Mouse (Mus musculus) inflammation-experienced regulatory T-cells, adult 6 months (primary cell): Measurements from ENCODE around the gene Hook2. TPM values are rescaled to one million over a fixed set of nuclear protein-coding genes. Genes with fewer than 3 reads are reported as not detected.

ENCODE experiments used
- ATAC-seq: one replicate; pipeline ENCODE4 v1.8.0; 2017
- polyA plus RNA-seq, 3 experiments: library from polyadenylated mRNA; unstranded; fragments of 100-300 nt; shearing (Covaris generic); gene quantifications; one replicate each; pipeline ENCODE4 v1.2.1; 2017

Gene Hook2
- polyA plus RNA-seq, 3 experiments from 2014 or later = 2.2 to 4.9 (median 4.6) TPM

DNA sequence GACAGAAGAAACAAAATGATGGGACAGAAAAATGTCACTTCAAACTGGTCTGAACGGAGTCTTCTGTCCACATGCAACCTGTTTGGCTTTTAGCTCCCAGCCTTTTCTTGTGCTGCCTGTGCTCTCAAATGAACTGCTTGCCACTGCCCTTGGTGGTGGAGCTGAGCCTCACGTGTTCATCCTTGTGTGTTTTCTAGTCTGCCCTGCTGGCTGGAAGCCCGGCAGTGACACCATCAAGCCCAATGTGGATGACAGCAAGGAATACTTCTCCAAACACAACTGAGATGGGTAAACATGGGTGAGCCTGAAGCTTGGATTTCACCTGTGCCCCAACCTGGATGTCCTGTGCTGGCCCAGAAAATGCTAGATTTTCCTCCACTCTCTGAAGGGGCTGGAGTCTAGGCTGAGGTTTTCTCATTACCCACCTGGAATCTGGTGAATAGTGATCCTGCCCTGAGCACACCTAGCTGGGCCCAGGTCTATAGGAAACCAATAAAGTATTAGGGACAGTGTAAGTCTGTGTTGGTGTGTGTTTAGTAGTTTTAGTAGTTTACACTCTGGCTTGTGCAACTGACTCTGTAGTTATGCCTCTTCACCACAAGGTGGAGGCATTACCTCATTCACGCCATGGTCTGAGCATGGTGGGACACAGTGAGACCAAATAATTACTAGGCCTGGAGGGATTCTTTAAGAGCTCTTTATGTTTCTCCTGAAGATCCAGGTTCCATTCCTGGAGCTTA lies 16.4 kb upstream of the Hook2 start:
- ATAC-seq = no peak

DNA sequence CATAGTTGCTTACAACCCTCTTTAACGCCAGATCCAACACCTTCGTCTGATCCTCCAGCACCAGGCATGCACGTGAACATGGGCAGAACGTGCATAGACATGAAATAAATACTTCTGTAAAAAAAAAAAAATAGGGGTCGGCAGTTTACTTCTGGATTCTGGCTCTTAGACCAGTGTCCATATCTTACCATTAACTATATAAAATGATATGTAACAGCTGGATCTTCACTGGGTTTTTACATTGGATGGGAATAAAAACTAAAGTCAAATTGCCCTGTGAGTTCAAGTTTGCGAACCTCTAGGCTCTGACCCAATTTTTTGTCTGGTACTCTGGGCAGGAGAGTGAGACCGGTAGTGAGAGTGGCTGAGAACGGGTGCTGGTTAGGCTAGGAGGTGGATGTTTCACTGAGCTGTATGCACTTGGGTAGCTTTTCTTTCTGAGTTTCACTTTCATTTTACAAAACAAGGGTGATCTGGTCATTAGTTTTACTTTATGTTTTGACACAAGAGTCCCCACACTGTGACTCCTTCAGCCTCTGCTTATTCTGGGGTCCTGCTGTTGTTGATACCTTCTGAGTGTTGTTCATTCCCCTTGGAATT lies 15.8 kb upstream of the Hook2 start:
- ATAC-seq = no peak

DNA sequence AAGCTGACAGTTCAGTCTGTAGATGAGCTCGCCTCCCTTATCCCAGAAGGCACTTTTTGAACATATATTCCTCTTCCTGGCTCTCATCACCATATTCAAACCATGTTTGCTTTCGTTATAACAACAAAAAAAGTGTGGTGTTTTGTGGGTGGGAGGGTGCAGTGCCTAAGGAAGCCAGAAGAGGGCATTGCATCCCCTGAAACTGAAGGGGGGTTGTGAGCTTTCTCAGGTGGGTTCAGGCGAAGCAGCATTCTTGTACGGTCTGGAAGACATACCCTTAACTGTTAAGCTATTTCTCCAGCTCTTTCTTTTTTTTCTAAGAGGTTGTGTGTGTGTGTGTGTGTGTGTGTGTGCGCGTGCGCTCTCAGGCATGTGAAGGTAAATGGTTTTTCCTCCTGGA lies 15.0 kb upstream of the Hook2 start:
- no peak for ATAC-seq

DNA sequence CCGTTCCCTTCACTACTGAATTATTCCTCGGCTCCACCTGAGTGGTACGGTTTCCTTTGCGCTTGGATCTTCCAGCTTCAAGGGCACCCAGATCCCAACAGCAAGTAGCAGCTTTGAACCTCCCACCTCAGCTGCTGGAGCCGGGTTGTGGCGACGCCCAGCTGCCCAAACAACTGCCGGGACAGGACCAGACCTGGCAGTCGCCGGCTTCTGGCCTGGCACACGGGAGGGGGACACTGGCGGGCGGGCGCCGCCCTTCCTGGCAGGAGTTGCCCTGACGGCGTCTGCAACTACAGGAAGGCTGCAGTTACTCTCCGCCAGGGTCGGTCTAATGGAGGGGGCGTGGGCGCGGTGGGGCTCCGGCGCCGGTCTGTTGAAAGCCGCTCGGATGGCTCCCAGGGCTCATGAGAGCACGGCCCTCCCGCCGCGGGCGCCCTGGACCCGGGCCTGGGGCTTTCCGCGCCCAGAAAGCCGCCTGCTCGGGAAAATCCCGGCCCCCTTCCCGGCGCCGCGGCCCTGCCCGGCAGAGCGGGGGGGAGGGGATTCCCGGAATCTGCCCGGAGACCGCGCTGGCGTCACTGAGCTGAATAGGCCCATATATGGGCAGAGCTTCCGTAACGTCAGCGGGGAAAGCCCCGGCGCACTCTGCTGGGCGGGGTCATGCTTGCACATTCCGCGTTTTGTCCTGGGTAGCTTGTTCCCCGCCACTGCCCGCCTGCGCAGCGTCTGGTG lies 14.2 kb upstream of the Hook2 start:
- ATAC-seq = peak; percentile 51

DNA sequence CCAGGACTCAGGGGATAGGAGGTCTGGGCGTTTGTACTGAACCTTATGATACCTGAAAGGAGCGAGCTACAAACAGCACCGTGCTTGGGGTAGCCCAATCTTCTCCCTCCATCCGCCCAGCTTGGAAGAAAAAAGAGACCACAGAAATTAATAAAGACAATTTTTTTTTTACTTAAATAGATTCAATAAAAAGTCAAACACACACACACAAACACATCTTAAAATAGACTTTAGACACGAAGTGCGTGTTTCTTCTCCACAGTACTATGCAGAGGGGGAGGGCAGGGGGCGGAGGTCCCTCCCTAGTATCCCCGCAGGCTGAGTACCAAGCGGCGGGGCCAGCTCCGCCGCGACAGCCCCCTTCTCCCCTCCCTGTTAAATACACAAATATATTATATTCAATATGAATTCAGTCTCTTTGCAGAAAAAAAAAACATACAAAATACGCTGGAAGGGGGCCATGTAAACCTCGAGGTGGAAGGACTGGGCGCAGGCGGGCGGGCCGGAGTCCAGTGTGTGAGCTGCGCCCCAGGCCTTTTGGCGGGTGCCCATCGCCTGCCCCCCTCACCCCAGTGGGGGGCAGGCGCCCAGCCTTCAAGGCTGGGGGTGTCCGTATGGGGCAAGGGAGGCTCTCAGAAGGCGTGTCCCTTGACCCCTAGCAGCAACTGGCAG lies 13.5 kb upstream of the Hook2 start:
- no peak for ATAC-seq

DNA sequence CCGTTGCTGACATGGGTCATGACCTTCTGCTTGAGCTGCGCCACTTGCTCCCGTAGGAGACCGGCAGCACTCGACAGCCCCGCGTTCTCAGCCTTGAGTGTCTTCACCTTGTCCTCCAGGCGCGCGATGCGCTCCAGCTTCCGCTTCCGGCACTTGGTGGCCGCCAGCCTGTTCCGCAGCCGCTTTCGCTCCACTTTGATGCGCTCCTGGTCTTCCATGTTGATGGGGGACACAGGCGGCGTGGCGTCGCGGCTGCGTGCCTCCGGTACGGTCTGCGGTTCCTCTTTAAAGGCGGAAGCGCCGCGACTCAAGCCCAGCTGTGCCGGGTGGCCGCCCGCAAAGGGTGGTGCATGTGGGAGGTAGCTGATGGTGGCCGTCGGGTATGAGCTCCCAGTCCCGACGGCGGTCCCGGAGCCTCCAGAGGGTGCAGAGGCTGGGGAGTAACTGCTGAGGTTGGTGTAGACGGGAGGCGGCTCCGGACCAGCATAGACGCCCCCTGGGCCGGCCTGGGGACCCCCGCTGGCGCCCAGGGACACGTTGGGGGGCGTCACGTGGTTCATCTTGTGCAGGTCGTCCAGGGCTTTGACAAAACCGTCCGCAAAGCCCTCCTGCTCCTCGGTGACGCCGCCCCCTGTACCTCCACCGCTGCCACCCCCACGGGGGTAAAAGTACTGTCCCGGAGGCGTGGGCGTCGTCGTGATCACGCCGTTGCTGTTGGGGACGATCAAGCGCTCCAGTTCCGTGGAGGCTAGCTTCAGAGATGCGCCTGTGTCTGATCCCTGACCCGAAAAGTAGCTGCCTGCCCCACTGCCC lies 12.8 kb upstream of the Hook2 start:
- ATAC-seq = peak; percentile 3

DNA sequence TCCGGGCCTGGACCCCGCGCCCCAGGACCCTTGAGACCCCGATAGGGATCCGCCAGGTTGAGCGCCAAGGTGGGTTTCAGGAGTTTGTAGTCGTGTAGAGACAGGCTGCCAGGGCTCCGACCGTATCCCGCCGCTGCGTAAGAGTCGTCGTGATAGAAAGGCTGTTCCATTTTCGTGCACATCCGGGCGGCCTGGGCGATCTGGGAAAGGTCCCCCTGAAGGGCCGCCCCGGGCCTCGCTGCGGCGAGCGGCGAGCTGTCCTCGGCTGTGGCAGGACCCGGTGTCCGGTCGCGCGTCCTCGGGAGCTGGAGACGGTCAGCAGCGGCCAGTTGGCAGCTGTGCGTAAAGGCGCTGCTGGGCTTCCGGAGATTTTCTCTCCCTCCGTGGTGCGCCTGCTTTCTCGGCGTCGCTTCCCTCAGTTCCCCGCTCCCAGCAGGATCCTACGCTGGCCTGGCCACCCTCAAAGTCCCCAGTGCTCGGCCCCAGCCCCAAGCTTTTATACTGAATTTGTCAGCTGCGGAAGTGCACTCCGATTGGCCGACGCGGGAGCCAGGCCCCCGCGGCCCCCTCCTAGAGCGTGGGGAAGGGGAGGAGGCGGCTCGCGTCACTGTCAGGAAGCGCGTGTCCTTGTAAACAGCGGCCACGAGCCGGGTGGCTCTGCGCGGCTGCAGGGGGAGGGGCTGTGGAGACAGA lies 12.0 kb upstream of the Hook2 start, which contains the start of gene Junb:
Junb (minus strand) TSS at position 471 of the 693 bp plus-strand sequence.
- peak; percentile 41 for ATAC-seq

DNA sequence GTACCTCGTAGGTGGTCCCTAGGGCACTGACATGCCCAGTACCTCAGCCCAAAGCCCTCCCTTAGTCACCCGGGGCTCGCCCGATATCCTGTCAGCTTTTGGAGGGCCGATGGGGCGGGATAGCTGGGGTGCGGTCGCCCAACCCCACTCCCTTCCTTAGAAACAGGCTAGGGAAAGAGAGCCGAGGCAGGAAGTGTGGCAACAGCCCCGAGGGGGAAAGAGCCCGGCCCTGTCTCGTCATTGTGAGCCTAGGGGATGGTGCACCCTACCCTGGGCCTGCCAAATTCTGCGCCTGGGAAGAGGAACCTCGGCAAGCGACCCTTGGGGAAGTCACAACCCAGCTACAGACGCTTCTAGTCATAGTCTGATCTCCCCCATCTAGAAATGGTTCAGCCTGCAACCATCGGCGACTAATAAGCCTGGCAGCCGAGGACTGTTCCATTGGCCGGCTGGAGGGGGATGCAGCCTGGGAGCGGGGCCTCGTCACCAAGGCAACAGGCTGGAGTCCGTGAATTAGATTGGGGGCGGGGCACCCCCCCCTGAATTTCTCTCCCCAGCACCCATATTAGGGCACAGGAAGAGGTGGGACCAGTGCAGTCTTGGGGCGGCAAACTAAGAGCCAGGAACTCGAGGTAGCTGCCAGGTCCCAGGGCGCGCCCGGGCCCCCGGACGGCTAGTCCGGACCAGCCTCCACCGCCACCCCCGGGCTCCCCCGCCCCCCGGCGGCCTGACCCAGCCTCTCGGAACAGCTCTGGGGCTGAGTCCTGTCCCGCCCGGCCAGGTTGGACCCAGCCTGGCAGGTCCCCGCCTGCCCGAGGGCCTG lies 10.6 kb upstream of the Hook2 start:
- peak; percentile 25 for ATAC-seq

DNA sequence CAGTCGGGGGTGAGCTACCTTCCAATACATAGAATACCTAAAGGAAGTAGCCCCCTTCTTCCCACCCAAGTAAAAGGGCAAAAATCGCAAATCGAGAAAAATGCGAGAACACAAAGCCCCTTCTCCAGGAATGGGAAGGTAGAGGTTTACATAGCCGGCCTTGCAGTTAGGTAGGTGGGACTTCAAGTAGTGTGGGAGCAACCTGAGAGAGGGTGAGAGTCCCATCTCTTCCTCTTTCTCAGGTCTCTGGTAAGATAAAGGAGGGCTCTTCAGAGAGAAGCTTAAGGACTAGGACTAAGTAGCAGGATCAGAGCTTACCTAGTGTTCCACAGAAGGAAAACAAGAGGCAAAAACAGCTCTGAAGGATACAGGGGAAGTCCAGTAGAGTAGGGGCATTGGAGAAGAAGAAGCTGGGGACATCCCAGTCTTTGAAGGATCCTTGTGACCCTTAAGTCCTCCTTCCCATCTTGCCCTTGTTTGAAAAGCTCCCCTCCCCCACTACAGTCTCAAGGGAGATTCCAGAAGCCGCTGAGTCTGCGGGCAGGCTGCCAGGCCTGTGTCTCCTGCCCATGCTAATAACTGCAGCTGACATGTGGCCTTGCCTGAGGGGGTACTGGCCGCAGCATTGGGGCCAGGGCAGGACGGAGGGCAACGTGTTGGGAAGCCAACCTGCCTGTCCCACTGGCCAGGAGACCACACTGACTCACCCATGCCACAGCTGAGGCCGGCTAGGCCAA lies 9.6 kb upstream of the Hook2 start:
- ATAC-seq = no peak

DNA sequence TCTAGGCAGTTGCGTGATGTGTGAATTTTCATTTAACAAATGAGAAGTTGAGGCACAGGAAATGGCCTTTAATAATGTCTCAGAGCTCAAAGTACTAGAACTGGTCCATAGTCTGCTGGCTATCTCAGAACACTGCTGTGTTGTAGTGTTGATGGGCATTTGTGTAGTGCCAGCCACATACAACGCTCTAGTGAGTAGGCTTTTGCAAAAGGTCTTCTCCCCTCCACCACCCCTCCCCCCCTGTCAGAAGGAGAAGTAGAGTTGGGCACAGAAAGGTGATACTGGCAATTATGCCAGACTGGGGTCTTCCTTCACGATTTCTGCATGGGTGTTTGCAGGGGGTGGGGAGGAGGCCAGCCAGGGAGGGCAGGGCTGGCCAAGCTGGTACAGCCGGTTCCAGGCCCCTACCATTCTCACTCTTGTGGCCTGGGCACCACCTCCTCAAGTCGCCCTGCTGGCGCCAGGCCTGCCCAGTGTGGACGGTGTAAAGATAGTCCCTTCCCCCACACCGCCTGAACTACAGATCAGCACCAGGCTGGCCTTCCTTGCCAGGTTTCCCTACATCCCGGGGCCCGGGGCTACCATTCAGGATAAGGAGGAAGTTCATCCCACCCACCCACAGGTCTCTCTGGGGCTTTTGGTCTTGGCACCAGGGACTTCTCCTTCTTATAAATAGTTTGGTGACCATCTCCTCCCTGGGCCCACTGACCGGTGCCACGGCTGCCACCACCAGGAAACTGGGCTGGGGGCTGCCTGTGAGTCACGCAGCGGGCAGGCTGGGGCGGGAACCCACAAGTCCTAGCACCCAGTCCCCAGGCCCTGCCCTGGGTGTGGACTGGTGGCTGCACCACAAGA lies 8.5 kb upstream of the Hook2 start:
- ATAC-seq = no peak

DNA sequence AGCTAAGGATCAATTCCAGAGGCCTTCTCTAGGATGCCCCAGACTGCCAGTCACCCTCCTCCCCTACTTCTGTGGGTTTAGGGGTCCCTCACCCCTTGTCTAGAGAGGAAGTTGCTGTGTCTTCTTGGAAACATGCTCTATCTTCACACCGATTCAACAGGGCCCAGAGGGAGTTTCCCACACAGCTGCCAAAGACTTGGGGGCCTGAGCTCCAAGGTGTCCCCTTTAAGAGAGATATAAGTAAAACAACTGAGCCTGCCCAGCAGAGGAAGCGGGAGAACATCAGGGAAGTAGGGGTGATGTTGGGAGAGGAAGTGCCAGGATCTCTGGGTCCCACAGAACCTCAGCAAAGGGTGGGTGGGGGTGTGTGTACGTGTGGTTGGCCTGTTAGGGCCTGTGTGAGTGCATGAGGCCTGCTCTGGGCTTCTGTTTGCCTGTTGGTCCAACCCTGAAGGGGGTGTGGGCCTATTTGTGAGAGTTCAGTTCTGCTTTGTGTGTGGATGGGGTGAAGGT lies 7.8 kb upstream of the Hook2 start:
- no peak for ATAC-seq

DNA sequence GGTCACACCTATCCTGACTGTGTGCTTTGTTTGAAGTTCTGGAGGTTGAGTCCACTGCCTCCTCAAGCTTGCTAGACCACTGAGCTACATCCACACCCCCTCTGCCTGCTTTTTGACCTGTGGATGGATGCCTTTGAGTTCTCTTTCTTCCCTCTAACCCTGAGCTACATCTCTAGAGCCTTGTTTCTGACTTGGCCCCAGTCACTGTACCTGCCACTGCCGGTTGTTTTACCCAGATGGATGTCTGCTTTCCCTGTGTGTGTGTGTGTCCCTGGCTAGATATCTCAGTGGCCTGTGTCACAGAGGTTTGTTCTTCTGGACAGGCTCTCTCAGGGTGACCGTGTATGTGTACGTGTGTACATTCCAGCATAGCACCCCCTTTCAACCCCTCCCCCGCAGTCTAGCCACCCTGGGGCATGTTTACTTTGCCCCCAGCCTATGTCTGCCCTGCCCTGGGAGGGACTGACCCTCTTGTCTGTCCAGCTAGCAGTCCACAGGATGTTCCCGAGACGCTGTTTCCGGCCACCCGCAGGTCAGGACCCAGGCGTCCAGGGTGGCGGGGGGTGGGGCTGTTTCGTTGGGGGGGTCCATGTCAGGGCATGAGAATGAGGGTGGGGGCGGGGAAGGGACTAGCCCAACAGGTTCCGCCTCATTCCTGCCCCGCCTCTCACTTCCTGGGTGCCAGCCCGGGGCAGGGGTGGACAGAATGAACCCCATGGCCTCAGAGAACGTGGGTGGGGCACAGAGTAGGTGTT lies 5.9 kb upstream of the Hook2 start:
- no peak for ATAC-seq

DNA sequence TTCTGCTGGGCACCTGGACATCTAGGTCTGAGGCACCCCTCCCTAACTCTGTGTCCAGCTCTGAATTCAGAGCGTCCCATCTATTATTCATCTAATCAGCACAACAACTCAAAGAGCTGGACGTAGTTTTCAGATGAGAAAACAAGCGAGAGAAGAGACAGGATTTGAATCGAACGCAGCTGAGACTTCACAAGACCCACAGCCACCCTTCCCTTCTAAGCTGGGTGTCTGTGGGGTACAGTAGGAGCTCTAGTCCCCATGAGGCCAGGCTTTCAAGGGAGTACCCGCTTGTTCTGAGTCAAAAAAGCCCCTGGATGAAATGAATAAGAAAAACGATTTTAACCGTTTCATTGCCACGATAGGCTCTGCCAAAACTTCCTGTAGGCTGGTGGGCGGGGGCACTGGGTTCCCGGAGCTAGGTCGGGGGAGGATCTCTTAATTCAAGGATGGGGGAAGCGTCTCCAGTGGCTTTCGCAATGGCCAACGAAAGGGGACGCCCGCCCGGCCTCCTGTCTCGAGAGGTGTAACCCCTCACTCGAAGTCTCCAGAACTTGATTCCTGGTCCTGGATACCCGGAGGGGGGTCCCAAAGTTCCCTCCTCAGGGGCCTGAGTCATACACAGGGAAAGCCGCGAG lies 5.2 kb upstream of the Hook2 start:
- no peak for ATAC-seq

DNA sequence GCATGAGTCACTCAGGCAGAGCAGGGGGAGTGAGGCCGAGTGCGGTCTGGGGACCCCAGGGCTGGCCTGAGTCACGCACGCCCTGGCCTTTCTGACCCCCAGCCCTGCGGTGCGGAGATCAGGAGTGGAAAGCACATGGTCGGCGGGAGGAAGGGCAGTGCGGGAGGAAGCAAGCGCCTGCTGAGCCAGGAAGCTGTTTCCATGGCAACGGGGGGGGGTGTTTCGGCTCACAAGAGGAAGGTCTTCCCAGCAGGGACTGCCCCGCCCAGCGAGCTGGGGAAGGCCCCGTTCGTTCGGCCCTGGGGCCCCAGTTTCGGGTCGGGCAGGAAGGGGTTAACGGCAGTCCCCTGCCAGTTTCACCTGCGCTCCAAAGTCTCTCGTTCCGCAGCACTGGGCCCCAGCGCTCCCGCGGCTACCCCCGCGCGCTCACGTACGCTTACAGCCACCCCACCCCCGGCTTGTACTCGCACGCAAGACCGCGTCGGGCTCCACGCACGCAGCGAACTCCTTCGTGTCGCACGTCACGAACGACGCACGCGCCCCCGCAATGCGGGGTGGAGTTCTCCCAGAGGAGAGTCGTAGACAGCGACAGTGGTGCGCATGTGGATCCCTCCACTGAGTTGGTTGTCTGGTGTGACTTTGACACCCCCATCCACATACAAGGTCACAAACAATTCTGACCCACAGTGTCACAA lies 4.6 kb upstream of the Hook2 start:
- ATAC-seq = peak; percentile 73

DNA sequence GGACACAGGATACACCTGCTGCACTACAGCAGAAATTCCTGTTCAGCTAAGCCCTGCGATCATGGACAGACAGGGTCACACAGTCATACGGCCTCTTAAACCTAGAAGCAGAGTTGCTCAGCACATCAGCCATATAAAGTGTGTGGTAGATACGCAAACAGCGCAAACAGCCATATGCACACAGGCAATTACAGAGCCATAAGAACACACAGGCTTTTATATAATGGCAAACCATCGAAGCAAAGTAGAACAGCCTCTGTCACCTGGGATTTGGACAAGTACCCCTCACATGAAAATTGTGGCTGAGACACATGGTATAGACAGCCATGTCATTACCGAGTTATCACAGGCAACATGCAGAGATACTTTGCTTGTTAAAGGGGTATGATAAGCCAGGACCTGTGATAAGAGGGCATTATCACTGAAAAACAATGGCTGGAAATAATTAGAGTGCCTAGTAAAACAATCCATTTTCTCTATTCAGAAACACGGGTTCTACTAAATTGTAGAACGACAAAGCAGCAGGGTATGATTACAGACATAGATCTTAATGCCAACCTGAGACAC lies 3.9 kb upstream of the Hook2 start:
- ATAC-seq = no peak

DNA sequence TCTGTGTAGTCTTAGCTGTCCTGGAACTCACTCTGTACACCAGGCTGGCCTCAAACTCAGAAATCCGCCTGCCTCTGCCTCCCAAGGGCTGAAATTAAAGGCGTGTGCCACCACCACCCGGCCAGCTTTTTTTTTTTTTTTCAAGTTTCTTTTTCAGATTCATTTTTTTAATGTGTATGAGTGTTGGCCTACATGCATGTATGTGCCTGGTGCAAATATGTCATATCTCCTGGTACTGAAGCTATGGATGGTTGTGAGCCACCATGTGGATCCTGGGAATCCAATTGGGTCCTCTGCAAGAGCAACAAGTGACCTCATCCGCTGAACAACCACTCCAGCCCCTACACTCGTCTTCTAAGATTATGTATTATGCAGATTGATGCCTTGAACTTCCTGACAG lies 3.0 kb upstream of the Hook2 start:
- ATAC-seq = no peak

DNA sequence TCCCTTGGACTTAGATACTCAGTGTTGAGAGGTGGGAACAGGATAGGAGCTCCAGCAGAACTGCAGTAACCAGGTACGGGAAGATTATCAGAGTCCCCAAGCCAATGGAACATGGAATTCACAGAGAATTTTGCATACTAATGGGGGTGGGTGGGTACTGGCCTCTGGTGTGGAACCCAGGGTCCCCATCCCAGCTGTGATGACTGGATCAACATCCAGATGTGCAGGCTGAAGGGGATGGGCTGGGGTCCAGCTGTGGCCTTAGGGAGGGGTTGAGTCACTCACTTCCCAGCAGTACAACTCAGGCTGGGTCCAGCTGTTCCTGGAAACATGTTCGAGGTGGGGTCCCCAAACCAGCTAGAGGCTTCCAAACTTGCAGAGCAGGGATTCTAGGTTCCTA lies 2.5 kb upstream of the Hook2 start:
- ATAC-seq = no peak
